Mouse (Mus musculus) midbrain, postnatal 0 days (tissue): ENCODE data around the gene 2010109A12Rik. TPM values are rescaled to one million over a fixed set of nuclear protein-coding genes. Genes with fewer than 3 reads are reported as not detected.

Experiments used
- ATAC-seq: fragments of 200-750 bp; cut with Nextera tagmentation; 2 replicates; pipeline ENCODE4 v1.8.0; 2017; ENCODE audit warnings: moderate number of reproducible peaks, mild to moderate bottlenecking, moderate TSS enrichment, moderate library complexity; ENCODE audit not compliant: low FRiP score
- DNase-seq: peaks from one replicate; pipeline ENCODE4 v3.0.0-alpha.2; 2015; ENCODE audit warnings: low spot score
- H3K27ac ChIP-seq: fragments of 300-500 bp; sonication (generic); 2 replicates; pipeline ENCODE4 v1.5.1; 2014; ENCODE audit warnings: low read depth, mild to moderate bottlenecking, low read length, mixed read lengths
- H3K27me3 ChIP-seq: fragments of 300-500 bp; sonication (generic); 2 replicates; pipeline ENCODE4 v1.6.1; 2014; ENCODE audit warnings: low read length, control low read depth, mixed read lengths; ENCODE audit not compliant: insufficient read depth
- H3K36me3 ChIP-seq: fragments of 300-500 bp; sonication (generic); 2 replicates; pipeline ENCODE4 v1.6.1; 2014; ENCODE audit warnings: low read length, control low read depth, mixed read lengths; ENCODE audit not compliant: insufficient read depth
- H3K4me1 ChIP-seq: fragments of 300-500 bp; sonication (generic); 2 replicates; pipeline ENCODE4 v1.6.1; 2014; ENCODE audit warnings: mild to moderate bottlenecking, control low read depth, antibody characterized with exemption, low read length, mixed read lengths; ENCODE audit not compliant: insufficient read depth
- H3K4me2 ChIP-seq: fragments of 300-500 bp; sonication (generic); 2 replicates; pipeline ENCODE4 v1.6.1; 2014; ENCODE audit warnings: low read depth, mild to moderate bottlenecking, low read length, mixed read lengths; ENCODE audit not compliant: poor library complexity, severe bottlenecking
- H3K4me3 ChIP-seq: fragments of 300-500 bp; sonication (generic); 2 replicates; pipeline ENCODE4 v1.5.1; 2014; ENCODE audit warnings: low read depth, mild to moderate bottlenecking, low read length, moderate library complexity
- H3K9ac ChIP-seq: fragments of 300-500 bp; sonication (generic); replicated peaks from 2 replicates; pipeline ENCODE4 v1.6.1; 2014; ENCODE audit warnings: mild to moderate bottlenecking, low read length, moderate library complexity, mixed read lengths; ENCODE audit not compliant: poor library complexity, severe bottlenecking
- H3K9me3 ChIP-seq: fragments of 300-500 bp; sonication (generic); 2 replicates; pipeline ENCODE4 v1.6.1; 2016; ENCODE audit warnings: low read length, control low read depth
- CTCF ChIP-seq: IDR thresholded peaks from 2 replicates; pipeline ENCODE4 v1.5.1; 2016; ENCODE audit warnings: antibody characterized with exemption, mild to moderate bottlenecking
- WGBS: fragments of 180-500 bp; shearing (Covaris S2); extraction: QIAGEN DNeasy Blood & Tissue Kit; methylation state at CpG from one replicate; pipeline ENCODE4 v1.1.7; 2014; 5-methylcytosine and 5-hydroxymethylcytosine counted together
- polyA plus RNA-seq: library from polyadenylated mRNA; unstranded; fragments of >200 nt; fragmentation: Nextera tagmentation; extraction: Ambion mirVana; gene quantifications from 2 replicates; pipeline ENCODE4 v1.2.1, GENCODE M21; 2015
- total RNA-seq: library from RNA; depleted of rRNA; stranded (reverse); fragments of >200 nt; gene quantifications from 2 replicates; pipeline ENCODE4 v1.2.3, GENCODE M21; 2014; rRNA removed

2010109A12Rik gene
- total RNA-seq, result 0.94 TPM in 1 of 2 replicates, not detected in the other
- 0.27 and 0.34 TPM in 2 replicates for polyA plus RNA-seq

- under 1% methylated on average over 68 of the region's 79 CpGs for WGBS
- Histone ChIP-seq H3K9ac (peak within 1 kb of the TSS; percentile 80), H3K27me3 (no peaks in the 10 kb centered on the region), H3K27ac (peak within 1 kb of the TSS; percentile 80), H3K9me3 (no peaks in the 10 kb centered on the region), H3K4me3 (peak within 1 kb of the TSS; percentile 83), H3K36me3 (peaks cover 7% of the 10 kb centered on the region; the same call in 1 of the 2 replicates), H3K4me2 (peak within 1 kb of the TSS; percentile 73), H3K4me1 (peaks cover 10% of the 10 kb centered on the region; the same call in 1 of the 2 replicates)
- peak; percentile 97 for ATAC-seq
- no peak for TF ChIP-seq CTCF
- DNase-seq, result peak; percentile 98
These were observed at the start of gene 2010109A12Rik, which contains the start of gene Ccni for GRCm38 (mm10) chr5:93206109-93207005. TSS of gene 2010109A12Rik (plus strand) at chr5:93206518. TSS of gene Ccni (minus strand) at chr5:93206495.

DNA sequence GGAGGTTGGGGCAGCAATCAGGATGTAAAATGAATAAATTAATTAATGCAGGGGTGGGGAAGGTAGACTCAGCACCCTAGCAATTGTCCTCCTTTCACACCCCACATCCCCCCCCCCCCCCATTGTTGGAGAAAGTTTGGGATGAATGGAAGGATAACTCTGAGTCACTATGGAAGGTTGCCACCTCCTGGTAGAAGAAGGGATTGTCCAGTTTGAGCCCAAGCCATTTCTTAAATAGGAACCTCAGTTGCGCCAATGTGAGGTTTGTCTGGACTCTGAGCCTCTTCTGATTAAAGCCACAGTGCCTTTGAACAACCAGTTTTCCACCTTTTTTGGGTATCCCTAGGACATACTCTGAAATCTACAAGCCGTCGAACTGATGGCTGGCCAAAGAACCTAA lies 42.8 kb upstream of the 2010109A12Rik start:
- WGBS, result 83% methylated on average over 3 of the region's 3 CpGs
- H3K27me3 ChIP-seq, result no peaks in the 10 kb centered on the region
- H3K4me2 ChIP-seq, result no peak overlapping the region
- peak; percentile 79 for TF ChIP-seq CTCF
- H3K4me3 ChIP-seq, result no peak overlapping the region
- H3K4me1 ChIP-seq, result no peaks in the 10 kb centered on the region
- H3K27ac ChIP-seq, result no peak overlapping the region
- no peak overlapping the region for H3K9ac ChIP-seq
- peaks cover 45% of the 10 kb centered on the region for H3K36me3 ChIP-seq
- ATAC-seq (peak; percentile 50; the same call in 1 of the 2 replicates), DNase-seq (peak; percentile 75)
- no peaks in the 10 kb centered on the region for H3K9me3 ChIP-seq

- Histone ChIP-seq H3K4me3 (no peak overlapping the region), H3K36me3 (peaks cover 46% of the 10 kb centered on the region), H3K27ac (no peak overlapping the region), H3K9me3 (no peaks in the 10 kb centered on the region), H3K9ac (no peak overlapping the region), H3K27me3 (no peaks in the 10 kb centered on the region), H3K4me2 (no peak overlapping the region), H3K4me1 (no peaks in the 10 kb centered on the region)
- WGBS, result 84% methylated on average over 11 of the region's 11 CpGs
- no peak for TF ChIP-seq CTCF
- no peak for ATAC-seq
- DNase-seq, result no peak
These were observed 38.3 kb upstream of the 2010109A12Rik start for GRCm38 (mm10) chr5:93167919-93168516.

- ATAC-seq (no peak), DNase-seq (no peak)
- no peak overlapping the region for H3K4me2 ChIP-seq
- H3K36me3 ChIP-seq, result peaks cover 46% of the 10 kb centered on the region
- no peaks in the 10 kb centered on the region for H3K4me1 ChIP-seq
- TF ChIP-seq CTCF, result no peak
- no peak overlapping the region for H3K27ac ChIP-seq
- no peak overlapping the region for H3K9ac ChIP-seq
- no peak overlapping the region for H3K4me3 ChIP-seq
- 91% methylated on average over 6 of the region's 6 CpGs for WGBS
- H3K27me3 ChIP-seq, result no peaks in the 10 kb centered on the region
- H3K9me3 ChIP-seq, result no peaks in the 10 kb centered on the region
These were observed 37.7 kb upstream of the 2010109A12Rik start for GRCm38 (mm10) chr5:93168654-93169053.

- DNase-seq, result no peak
- H3K9ac ChIP-seq, result no peak overlapping the region
- H3K9me3 ChIP-seq, result no peaks in the 10 kb centered on the region
- H3K4me3 ChIP-seq, result no peak overlapping the region
- no peaks in the 10 kb centered on the region for H3K4me1 ChIP-seq
- no peak overlapping the region for H3K4me2 ChIP-seq
- no peak for ATAC-seq
- peaks cover 41% of the 10 kb centered on the region for H3K36me3 ChIP-seq
- 96% methylated on average over 15 of the region's 15 CpGs for WGBS
- H3K27me3 ChIP-seq, result no peaks in the 10 kb centered on the region
- no peak overlapping the region for H3K27ac ChIP-seq
- no peak for TF ChIP-seq CTCF
These were observed 34.9 kb upstream of the 2010109A12Rik start for GRCm38 (mm10) chr5:93171420-93171819.

GRCm38 (mm10) chr5:93172536-93172935 lies 33.8 kb upstream of the 2010109A12Rik start:
- TF ChIP-seq CTCF, result no peak
- Histone ChIP-seq H3K4me2 (no peak overlapping the region), H3K36me3 (peaks cover 38% of the 10 kb centered on the region), H3K4me1 (no peaks in the 10 kb centered on the region), H3K4me3 (no peak overlapping the region), H3K9me3 (no peaks in the 10 kb centered on the region), H3K9ac (no peak overlapping the region), H3K27ac (no peak overlapping the region), H3K27me3 (no peaks in the 10 kb centered on the region)
- 91% methylated on average over 6 of the region's 6 CpGs for WGBS
- no peak for ATAC-seq
- DNase-seq, result no peak
